Mouse (Mus musculus) stomach, postnatal 0 days (tissue): ENCODE results near the gene Eps8l2.
A peak's percentile ranks its signal among the peaks of the same experiment; 100 is the strongest.

Experiments
- CTCF ChIP-seq: IDR thresholded peaks from 2 replicates; pipeline ENCODE4 v1.5.1; 2016; ENCODE audit warnings: antibody characterized with exemption, low read depth, mild to moderate bottlenecking, moderate library complexity
- EP300 ChIP-seq: optimal IDR thresholded peaks from 2 replicates; pipeline ENCODE3; 2016; ENCODE audit warnings: antibody characterized with exemption

GRCm38 (mm10) chr7:141315974-141316373, 22.7 kb upstream of the Eps8l2 start:
- TF ChIP-seq CTCF (peak; percentile 73), EP300 (no peak)
